Mouse (Mus musculus) myocyte (in vitro differentiated cells): ENCODE results near the gene Evi2.

Experiments
- MAX ChIP-seq: IDR thresholded peaks from one replicate; pipeline ENCODE4 v1.6.1; 2011; ENCODE audit warnings: low read depth, mild to moderate bottlenecking, control low read depth
- MYOG ChIP-seq, 3 experiments: IDR thresholded peaks; one replicate each; pipeline ENCODE4 v1.6.1; 2011; ENCODE audit warnings: control low read depth in 2 of 3, low read depth in 2 of 3, mild to moderate bottlenecking in 2 of 3; ENCODE audit not compliant: insufficient read length in 2 of 3, control insufficient read depth in 1 of 3, insufficient read depth in 1 of 3
- POLR2A ChIP-seq: IDR thresholded peaks from one replicate; pipeline ENCODE4 v1.6.1; 2011; ENCODE audit warnings: low read depth, mild to moderate bottlenecking, control low read depth, moderate library complexity; ENCODE audit not compliant: insufficient read length
- POLR2AphosphoS2 ChIP-seq: IDR thresholded peaks from one replicate; pipeline ENCODE4 v1.6.1; 2011; ENCODE audit warnings: low read depth, control low read depth; ENCODE audit not compliant: insufficient read length
- TCF12 ChIP-seq: IDR thresholded peaks from one replicate; pipeline ENCODE4 v1.6.1; 2011; ENCODE audit warnings: mild to moderate bottlenecking, control low read depth; ENCODE audit not compliant: poor library complexity, insufficient read depth, severe bottlenecking

DNA sequence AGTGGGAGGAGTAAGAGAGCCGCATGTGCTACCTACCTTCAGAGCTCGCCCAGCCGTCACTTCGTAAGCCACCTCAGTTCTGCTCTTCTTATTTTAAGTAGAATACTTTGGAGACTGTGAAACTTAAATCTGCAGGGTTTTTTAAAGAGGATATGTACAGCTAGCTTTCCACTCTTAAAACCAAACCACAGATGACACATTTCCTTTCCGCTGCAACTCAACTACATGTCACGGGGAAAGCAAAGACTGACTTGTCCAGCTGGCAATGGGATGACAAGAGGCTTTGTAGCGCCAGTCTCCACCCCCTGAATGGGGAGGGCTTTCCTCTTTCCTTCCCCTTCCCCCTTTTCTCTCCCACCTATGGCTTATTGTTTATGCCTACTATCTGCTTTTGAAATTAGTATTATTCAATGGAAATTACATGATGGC lies at the start of gene Evi2, which contains the start of gene Evi2a:
- TF ChIP-seq MAX (no peak), POLR2A (peak; percentile 45), MYOG (IDR thresholded peaks at IDR 0.05; ENCODE audit: control insufficient read depth in 1 of 3, insufficient read depth in 1 of 3, insufficient read length in 2 of 3, low read depth in 2 of 3) (no peak), POLR2AphosphoS2 (no peak), TCF12 (no peak)
